Mouse (Mus musculus): ENCODE results near the gene Kctd21.

The Kctd21 gene

DNA sequence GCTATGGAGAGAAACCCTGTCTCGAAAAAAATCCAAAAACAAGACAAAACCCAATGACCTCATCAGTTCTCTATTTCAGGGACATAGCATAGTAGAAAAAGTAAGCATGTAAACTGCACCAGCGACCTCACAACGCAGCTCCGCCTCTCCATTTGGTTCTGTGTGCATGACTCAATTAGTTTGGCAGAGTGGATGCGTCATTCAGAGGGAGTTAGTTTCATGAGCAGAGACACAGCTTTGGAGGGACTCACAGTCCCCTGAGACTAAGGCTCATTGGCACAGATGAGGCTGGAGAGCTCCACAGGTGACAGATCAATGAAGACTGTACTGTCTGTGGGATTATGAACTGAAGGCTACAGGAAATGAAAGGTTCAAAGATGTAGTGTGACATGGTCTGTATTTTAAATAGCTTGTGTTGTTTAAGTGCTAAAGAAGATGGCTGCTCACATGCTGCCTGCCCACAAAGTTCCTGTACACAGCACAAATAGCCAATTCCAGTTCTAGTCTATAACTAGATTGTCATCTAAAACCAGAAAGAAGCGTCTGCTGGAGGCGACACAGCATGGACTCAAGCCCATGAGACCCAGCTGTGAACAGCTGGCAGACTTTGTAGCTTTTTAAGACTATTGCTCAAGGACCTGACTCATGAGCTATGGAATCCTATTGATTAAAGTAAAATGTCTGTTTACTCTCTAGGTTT lies 54.1 kb downstream of the Kctd21 start:
- intact Hi-C loops (cut with DNase I) = no loop called here

DNA sequence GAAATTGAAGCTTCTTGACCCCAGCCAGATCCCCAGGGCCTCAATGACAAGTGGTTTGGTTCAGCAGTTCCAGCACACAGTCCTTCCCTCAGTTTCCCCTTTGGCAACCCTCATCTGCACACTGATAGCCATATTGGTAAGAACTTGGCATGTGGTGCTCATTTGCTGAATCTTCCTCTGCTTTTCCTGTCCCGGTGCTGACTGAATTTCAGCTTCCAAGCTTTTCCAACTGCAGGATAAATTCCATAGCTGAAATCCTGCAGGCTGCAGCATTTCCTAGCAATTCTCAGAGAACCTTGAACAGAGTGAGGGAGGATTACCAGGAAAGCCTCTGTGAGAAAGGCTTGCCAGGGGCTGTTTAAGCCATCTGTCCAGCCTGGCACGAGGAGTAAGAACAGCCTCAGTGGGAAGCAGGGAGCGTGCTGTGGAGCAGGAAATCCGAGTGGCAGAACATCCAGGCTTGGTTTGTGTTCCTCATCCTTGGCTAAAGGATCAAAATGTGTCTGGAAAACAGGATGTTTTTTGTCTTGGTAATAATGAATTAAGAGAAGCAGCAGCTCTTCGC lies 54.8 kb downstream of the Kctd21 start:
- intact Hi-C loops (cut with DNase I) = no loop called here

DNA sequence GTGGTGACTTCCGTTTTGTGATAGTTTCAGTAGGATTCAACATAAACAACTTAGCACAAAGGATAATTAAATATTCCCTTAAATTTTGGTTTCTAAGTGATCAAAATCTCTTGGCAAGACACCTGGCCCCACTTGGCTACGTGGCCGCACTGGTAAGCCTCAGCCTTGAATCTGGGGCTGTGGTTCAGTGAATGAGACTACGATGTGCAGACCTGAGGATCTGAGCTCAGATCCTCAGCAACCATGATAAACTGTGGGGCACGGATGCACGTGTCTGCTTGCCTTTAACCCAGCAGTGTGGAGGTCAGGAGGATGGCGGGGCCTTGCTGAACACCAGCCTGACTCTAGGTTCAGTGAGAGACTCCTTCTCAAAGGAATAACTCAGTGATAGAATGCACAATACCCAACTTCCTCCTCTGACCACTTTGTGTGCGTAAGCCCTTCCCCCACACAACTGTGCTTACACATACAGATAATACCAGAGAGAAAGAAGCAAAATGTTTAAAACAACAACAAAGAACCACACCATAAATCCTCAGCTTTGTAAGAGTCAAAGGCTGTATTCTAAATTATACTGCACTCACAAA lies 55.5 kb downstream of the Kctd21 start:
- intact Hi-C loops (cut with DNase I) = no loop called here

DNA sequence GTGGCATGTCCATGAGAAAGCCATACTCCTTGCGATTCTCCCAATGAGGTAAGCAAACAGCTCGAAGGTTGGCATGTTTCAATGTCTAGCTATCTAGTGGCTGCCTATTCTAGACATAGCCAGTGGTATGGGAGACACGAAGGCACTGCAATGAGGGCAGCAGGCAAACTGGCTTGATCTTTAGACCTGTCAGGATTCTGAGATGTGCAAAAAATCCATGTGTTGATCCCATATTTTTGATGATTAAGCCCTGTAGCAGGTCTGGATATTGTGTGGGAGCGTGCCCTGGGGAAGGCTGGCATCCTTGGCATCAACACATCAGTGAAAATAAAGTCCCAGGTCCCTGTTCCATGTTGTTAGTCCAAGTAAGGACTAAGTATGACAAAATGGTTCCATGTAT lies 56.4 kb downstream of the Kctd21 start:
- intact Hi-C loops (cut with DNase I) = no loop called here

DNA sequence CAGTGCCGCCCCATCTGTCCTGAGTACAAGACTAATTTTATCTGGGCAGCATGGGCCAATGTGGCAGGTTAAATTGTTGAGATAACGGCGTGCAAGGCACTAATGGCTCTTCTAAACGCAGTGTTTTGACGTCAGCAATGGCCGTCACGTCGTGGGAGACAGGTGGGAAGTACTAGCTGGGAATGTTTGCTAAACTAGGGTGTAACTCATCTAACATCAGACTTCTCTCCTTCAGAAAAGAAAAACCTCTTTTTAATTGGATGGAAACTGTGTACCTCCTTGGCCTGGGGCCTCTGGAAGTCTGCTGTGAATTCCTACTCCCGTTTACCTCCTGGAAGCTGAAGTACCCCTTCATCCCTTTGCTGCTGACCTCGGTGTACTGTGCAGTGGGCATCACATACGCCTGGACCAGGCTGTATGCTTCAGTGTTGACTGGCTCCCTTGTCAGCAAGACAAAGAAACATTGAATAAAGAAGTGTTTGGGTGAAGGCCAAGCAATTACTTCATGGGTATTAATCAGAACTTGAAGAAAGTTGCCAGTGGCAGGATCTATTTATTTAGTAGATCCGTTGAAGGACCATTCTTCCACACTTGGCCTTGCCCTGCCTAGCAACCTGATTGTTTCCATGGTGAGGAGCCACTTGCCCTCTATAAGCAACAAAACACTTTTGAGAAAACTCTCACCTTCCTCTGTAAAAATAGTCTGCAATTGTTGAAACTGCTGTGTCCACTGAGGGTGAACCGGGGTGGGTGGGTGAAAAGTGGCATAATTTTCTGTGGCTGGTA lies 59.4 kb downstream of the Kctd21 start:
- intact Hi-C loops (cut with DNase I) = no loop called here

DNA sequence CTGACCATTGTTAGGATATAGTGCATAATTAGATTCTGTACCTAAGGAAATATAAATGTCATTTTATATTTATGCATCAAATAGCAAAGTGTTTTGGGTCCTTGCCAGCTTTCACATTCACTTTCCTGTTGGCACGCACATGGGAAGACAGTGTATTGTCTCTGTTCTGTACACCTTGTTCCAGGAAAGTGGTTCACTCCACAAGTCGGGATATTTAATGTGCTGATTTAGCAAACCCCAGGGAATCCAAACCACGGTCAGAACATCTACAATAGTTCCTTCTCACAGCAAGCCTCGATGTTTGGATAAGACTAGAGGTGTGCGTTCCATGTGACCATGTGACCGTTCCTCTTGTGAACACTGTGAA lies 59.9 kb downstream of the Kctd21 start:
- intact Hi-C loops (cut with DNase I) = no loop called here

DNA sequence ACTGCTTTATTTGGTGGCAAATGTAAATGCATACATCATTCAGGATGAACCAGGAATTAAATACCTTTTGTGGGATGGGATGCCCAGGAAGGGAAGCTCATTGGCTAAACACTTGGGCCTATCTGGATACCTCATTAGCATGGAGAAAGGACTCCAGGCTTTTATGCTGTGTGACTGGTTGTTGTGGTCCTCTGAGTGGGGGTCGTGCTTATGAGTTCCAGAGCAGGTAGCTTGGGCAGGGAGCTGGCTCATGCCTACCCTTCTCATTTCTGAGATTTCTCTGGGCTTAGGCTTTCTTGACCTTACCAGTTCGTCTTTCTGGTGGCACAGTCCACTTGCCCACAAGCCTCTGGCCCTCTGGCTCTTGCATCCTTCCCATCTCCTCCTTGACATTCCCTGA lies 62.2 kb downstream of the Kctd21 start:
- intact Hi-C loops (cut with DNase I) = no loop called here

DNA sequence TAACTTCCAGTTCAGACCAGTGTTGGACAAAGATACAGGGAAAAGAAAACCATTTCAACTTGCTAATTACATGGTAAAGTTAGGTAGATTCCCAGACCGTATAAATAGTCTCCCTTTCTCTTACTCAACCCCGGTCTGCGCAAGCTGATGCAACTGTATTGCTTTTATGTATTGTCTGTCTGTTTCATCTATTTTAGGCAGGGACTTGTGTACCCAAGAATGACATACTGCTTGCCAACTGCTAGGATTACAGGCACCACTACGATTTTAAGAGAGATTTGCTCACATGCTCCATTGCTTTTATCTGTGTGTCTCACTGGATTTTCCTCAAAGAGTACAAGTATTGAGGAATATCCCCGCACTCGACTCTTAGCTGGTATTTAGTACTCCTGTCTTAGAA lies 66.8 kb downstream of the Kctd21 start:
- intact Hi-C loops (cut with DNase I) = no loop called here

Measured in adrenal gland (tissue).